Mouse (Mus musculus): ENCODE measurements around the gene Catip. TPM values are rescaled to one million over a fixed set of nuclear protein-coding genes. Genes with fewer than 3 reads are reported as not detected.

Catip gene
- polyA plus RNA-seq, 1 experiment from 2014 or later, result 0.63 TPM

DNA sequence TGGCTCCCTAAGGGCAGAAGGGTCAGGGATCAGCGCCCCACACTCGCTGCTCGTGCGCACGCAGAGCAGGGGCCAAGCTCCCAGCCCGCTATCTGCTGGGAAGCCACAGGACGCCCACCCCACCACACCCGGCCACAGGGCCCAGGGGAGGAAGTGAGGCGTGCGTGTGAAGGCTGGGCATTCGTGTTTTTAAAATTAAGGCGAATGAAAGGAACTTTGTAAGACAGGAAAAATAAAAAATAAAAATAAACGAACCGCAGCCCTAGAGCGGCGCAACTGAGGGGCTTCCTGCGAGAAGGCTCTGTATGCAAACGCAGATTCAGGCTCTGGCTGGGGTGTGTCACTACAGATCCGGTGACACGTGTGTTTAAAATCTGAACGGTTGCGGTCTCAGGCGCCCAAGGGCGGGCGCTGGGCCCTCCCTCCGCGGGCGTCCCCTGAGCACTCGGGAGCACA, 28.0 kb downstream of the Catip start:
- H3K27me3 ChIP-seq (ENCODE audit: insufficient read depth, low read length), result no peaks in the 10 kb centered on the region
- H3K4me3 ChIP-seq (ENCODE audit: low read depth, low read length), result peak overlapping the region; percentile 88
- peaks cover 18% of the 10 kb centered on the region for H3K36me3 ChIP-seq (ENCODE audit: insufficient read depth)
- 7% methylated on average over 29 of the region's 29 CpGs for WGBS
- H3K9ac ChIP-seq, result peak overlapping the region; percentile 48
- H3K4me2 ChIP-seq, result peak overlapping the region; percentile 98
- H3K27ac ChIP-seq (ENCODE audit: low read depth), result peak overlapping the region; percentile 99
- peaks cover 12% of the 10 kb centered on the region for H3K4me1 ChIP-seq (ENCODE audit: insufficient read depth)
- no peak for TF ChIP-seq CTCF (IDR thresholded peaks at IDR 0.05; ENCODE audit: low read depth)
- ATAC-seq (ENCODE audit: insufficient read depth) (no peak), DNase-seq (peak; percentile 73)
- H3K9me3 ChIP-seq (ENCODE audit: low read depth, low read length), result no peaks in the 10 kb centered on the region

DNA sequence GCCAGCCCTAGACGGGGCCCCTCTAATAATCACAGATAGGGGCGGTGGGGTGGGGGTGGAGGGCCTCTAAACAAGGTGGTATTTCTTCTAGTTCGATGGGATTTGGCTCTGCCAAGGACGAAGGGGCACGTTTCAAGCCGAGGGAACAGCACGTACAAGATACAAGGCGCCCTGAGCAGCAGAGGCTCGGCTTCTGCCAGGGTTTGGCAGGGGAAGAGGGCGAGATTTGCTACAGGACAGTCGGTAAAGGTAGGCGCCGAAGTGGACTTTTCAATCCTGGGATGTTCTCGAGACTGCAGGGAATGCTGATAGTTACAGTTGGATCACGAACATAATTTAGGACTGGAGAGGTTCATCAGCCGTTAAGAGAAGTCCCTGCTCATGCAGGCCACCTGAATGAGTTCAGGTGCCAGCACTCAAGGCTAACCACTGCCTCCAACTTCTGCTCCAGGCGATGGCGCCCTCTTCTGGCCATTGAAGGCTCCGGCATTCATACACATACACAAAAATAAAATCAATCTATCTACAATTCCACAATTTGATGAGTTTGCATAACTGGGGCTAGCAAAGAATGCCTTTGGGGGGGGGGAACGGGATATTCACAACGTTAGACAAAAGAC, 28.5 kb downstream of the Catip start:
- DNase-seq, result peak; percentile 83
- peak overlapping the region; percentile 99 for H3K9ac ChIP-seq
- ATAC-seq (ENCODE audit: insufficient read depth), result no peak
- peak overlapping the region; percentile 98 for H3K4me2 ChIP-seq
- H3K4me3 ChIP-seq (ENCODE audit: low read depth, low read length), result peak overlapping the region; percentile 88
- H3K36me3 ChIP-seq (ENCODE audit: insufficient read depth), result peaks cover 23% of the 10 kb centered on the region
- WGBS, result 5% methylated on average over 21 of the region's 21 CpGs
- H3K9me3 ChIP-seq (ENCODE audit: low read depth, low read length), result no peaks in the 10 kb centered on the region
- peak; percentile 79 for TF ChIP-seq CTCF (IDR thresholded peaks at IDR 0.05; ENCODE audit: low read depth)
- H3K4me1 ChIP-seq (ENCODE audit: insufficient read depth), result peaks cover 12% of the 10 kb centered on the region
- peak overlapping the region; percentile 99 for H3K27ac ChIP-seq (ENCODE audit: low read depth)
- H3K27me3 ChIP-seq (ENCODE audit: insufficient read depth, low read length), result no peaks in the 10 kb centered on the region

DNA sequence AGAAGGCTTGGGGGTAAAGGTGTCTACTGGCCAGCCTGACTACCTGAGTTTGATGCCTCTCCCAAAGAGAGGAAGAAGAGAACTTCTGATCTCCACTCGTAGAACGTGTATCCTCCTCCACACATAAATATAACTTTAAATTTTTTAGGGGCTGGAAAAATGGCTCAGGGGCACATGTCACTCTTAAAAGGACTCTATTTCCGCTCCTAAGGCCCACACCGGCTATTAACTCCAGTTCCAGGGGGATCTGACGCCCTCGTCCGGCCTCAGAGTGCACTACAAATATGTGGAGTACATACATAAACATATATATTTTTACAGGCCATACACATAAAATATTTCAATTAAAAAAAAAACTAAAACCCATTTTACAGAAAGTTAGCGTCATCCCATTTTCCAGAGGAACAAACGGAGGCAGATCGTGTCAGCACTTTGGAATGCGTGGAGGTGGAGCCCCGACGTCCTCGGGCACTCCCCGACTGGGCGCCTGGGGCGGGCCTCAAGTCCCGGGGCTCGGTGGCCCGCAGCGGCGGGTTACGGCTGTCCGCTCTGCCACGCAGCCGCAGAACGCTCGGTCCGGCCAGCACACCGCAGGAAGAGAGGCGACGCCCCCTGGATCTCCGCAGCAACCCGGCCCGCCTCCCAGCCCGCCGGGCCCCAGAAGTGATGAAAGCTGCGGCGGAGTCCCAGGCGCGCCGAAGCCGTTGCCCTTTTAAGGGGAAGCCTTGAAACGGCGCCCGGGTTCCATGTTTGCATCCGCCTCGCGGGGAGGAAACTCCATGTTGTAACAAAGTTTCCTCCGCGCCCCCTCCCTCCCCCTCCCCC, 29.2 kb downstream of the Catip start, which contains the start of gene Ctdsp1:
Ctdsp1 (plus strand) TSS at position 586 of the 825 bp plus-strand sequence.
- DNase-seq (peak; percentile 99), ATAC-seq (ENCODE audit: insufficient read depth) (peak; percentile 74)
- Histone ChIP-seq H3K27ac (ENCODE audit: low read depth) (peak within 1 kb of the TSS; percentile 99), H3K27me3 (ENCODE audit: insufficient read depth, low read length) (no peaks in the 10 kb centered on the region), H3K9ac (peak within 1 kb of the TSS; percentile 99), H3K36me3 (ENCODE audit: insufficient read depth) (peaks cover 25% of the 10 kb centered on the region), H3K4me3 (ENCODE audit: low read depth, low read length) (peak within 1 kb of the TSS; percentile 88), H3K9me3 (ENCODE audit: low read depth, low read length) (no peaks in the 10 kb centered on the region), H3K4me2 (peak within 1 kb of the TSS; percentile 98), H3K4me1 (ENCODE audit: insufficient read depth) (peaks cover 12% of the 10 kb centered on the region)
- no peak; the same call in none of the 2 replicates for TF ChIP-seq CTCF (IDR thresholded peaks at IDR 0.05; ENCODE audit: low read depth)
- 2% methylated on average over 50 of the region's 51 CpGs for WGBS

- H3K36me3 ChIP-seq (ENCODE audit: insufficient read depth), result peaks cover 25% of the 10 kb centered on the region
- peaks cover 12% of the 10 kb centered on the region for H3K4me1 ChIP-seq (ENCODE audit: insufficient read depth)
- H3K4me2 ChIP-seq, result peak overlapping the region; percentile 98
- no peak for TF ChIP-seq CTCF (IDR thresholded peaks at IDR 0.05; ENCODE audit: low read depth)
- DNase-seq (peak; percentile 84), ATAC-seq (ENCODE audit: insufficient read depth) (peak; percentile 24)
- 0% methylated on average over 60 of the region's 63 CpGs for WGBS
- H3K27ac ChIP-seq (ENCODE audit: low read depth), result peak overlapping the region; percentile 99
- H3K9me3 ChIP-seq (ENCODE audit: low read depth, low read length), result no peaks in the 10 kb centered on the region
- H3K9ac ChIP-seq, result peak overlapping the region; percentile 99
- H3K4me3 ChIP-seq (ENCODE audit: low read depth, low read length), result peak overlapping the region; percentile 88
- no peaks in the 10 kb centered on the region for H3K27me3 ChIP-seq (ENCODE audit: insufficient read depth, low read length)
Observed at GRCm38 (mm10) chr1:74391844-74392441, 30.0 kb downstream of the Catip start.

DNA sequence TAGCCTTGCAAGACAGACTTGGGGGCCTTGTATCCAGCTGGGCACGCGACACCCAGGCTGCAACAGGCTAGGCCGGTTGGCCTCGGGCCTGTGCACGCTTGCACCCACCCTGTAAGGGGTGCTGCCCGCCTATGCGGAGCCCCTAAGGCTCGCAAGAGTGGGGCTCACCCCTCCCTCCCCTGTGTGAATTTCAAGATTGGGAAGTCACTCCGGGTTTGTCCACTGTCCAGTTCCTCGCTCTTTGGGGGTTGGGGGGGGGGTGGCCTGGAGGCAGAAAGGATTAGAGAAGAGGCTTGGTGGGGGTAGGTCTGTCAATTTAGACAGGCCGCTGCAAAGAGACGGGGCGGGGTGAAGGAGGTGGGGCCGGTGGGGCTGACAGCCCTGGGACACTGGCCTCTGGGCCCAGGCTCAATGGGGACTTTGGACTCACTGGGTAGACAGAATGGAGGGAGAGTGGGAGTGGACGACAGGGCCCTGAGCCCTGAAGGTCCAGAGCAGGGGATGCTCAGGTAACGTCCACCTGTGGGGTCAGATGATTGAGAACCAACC, 30.6 kb downstream of the Catip start:
- H3K4me1 ChIP-seq (ENCODE audit: insufficient read depth), result peaks cover 12% of the 10 kb centered on the region
- no peaks in the 10 kb centered on the region for H3K27me3 ChIP-seq (ENCODE audit: insufficient read depth, low read length)
- peak overlapping the region; percentile 88 for H3K4me3 ChIP-seq (ENCODE audit: low read depth, low read length)
- ATAC-seq (ENCODE audit: insufficient read depth) (peak; percentile 13; the same call in 1 of the 2 replicates), DNase-seq (peak; percentile 39)
- H3K4me2 ChIP-seq, result peak overlapping the region; percentile 98
- 2% methylated on average over 16 of the region's 16 CpGs for WGBS
- no peak for TF ChIP-seq CTCF (IDR thresholded peaks at IDR 0.05; ENCODE audit: low read depth)
- peaks cover 25% of the 10 kb centered on the region for H3K36me3 ChIP-seq (ENCODE audit: insufficient read depth)
- H3K9me3 ChIP-seq (ENCODE audit: low read depth, low read length), result no peaks in the 10 kb centered on the region
- peak overlapping the region; percentile 99 for H3K9ac ChIP-seq
- peak overlapping the region; percentile 99 for H3K27ac ChIP-seq (ENCODE audit: low read depth)

DNA sequence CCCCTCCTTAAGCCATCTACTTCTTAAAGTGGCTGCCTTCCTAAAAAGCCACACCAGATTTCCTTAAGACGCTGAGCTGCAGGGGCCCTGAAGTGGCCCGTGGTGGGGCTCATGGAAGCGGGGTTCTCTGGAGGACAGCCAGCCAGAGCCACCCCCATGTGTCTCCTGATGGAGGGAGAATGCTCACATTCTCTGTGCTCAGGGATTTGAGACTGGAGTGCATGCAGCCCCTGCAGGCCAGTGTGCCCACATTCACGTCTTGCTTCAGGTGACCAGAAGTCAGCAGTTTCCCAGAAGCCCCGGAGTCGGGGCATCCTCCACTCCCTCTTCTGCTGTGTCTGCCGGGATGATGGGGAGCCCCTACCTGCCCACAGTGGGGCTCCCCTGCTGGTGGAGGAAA, 31.1 kb downstream of the Catip start:
- Histone ChIP-seq H3K9me3 (ENCODE audit: low read depth, low read length) (no peaks in the 10 kb centered on the region), H3K27ac (ENCODE audit: low read depth) (peak overlapping the region; percentile 99; the same call in 1 of the 2 replicates), H3K9ac (peak overlapping the region; percentile 99), H3K4me1 (ENCODE audit: insufficient read depth) (peaks cover 12% of the 10 kb centered on the region), H3K4me3 (ENCODE audit: low read depth, low read length) (peak overlapping the region; percentile 88), H3K27me3 (ENCODE audit: insufficient read depth, low read length) (no peaks in the 10 kb centered on the region), H3K4me2 (peak overlapping the region; percentile 98), H3K36me3 (ENCODE audit: insufficient read depth) (peaks cover 25% of the 10 kb centered on the region)
- ATAC-seq (ENCODE audit: insufficient read depth) (no peak), DNase-seq (peak; percentile 24)
- TF ChIP-seq CTCF (IDR thresholded peaks at IDR 0.05; ENCODE audit: low read depth), result no peak
- 39% methylated on average over 7 of the region's 7 CpGs for WGBS
